Mouse (Mus musculus): ENCODE results near the gene Usp36. TPM values are rescaled to one million over a fixed set of nuclear protein-coding genes. Genes with fewer than 3 reads are reported as not detected.
A peak's percentile ranks its signal among the peaks of the same experiment; 100 is the strongest.

Gene Usp36
- polyA plus RNA-seq (2014; fragmentation: Nextera tagmentation; extraction: Ambion mirVana) = 13.6 and 15.3 TPM in 2 replicates

DNA sequence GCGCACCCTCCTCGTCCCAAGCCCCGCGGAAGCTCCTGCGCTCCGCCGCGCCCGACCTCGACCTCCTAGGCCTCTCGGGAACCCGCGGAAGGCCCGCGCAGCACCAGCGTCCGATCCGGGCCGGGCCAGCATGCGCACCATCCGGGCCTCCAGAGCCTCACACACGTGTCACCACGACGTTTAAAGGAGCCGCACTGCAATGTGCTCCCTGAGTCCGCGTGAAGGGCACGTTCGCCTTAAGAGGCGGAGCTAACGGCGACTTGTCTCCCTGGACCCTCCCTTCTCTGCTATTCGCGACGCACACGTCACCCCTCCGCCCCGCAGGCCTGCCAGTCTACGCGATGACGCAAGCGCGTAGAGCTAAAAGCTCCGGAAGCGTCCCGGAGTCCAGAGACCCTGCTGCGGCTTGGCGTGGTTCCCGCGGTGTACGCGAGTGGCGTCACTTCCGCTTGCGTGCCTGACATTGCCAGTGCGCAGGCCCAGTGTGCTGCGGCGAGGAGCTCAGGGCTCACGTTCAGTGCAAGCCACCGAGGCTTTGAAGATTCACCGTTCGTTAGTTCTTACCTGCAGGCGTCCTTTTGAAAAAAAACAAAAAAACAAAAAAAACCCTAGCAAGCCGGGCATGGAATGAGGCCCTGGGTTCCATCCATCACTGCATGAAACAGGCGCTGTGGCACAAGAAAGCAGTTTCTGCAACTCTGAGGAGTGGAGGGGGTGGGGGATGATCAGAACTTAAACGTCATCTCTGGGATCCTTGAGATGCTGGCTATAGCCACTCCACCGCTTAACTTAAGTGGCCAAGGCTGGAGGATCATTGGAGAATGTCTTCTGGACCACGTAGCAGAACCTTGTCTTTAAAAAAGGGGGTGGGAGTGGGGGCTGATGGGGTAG, at the start of gene Usp36:
TSS of gene Usp36 (minus strand) at position 246 of the 891 bp plus-strand sequence.
- Histone ChIP-seq H3K27ac (replicated peaks; ENCODE audit: low read depth, low read length) (peak within 1 kb of the TSS; percentile 56; the same call in 1 of the 2 replicates), H3K9ac (ENCODE audit: low read length) (peak within 1 kb of the TSS; percentile 84), H3K36me3 (ENCODE audit: control insufficient read depth, insufficient read depth, low read length) (peaks cover 6% of the 10 kb centered on the region; the same call in 1 of the 2 replicates), H3K27me3 (ENCODE audit: control insufficient read depth, insufficient read depth, low read length) (no peaks in the 10 kb centered on the region), H3K4me3 (ENCODE audit: low read depth, low read length) (peak within 1 kb of the TSS; percentile 89), H3K4me1 (ENCODE audit: control insufficient read depth, insufficient read depth, low read length) (peaks cover 10% of the 10 kb centered on the region), H3K9me3 (ENCODE audit: control insufficient read depth, low read length) (no peaks in the 10 kb centered on the region), H3K4me2 (ENCODE audit: low read depth, severe bottlenecking) (peak within 1 kb of the TSS; percentile 86)
- ATAC-seq (ENCODE audit: insufficient number of reproducible peaks, low FRiP score, low TSS enrichment, low read depth) = peak; percentile 97
- peak; percentile 99 for DNase-seq (ENCODE audit: low spot score)
- whole genome bisulfite sequencing = 1% methylated on average over 68 of the region's 68 CpGs

DNA sequence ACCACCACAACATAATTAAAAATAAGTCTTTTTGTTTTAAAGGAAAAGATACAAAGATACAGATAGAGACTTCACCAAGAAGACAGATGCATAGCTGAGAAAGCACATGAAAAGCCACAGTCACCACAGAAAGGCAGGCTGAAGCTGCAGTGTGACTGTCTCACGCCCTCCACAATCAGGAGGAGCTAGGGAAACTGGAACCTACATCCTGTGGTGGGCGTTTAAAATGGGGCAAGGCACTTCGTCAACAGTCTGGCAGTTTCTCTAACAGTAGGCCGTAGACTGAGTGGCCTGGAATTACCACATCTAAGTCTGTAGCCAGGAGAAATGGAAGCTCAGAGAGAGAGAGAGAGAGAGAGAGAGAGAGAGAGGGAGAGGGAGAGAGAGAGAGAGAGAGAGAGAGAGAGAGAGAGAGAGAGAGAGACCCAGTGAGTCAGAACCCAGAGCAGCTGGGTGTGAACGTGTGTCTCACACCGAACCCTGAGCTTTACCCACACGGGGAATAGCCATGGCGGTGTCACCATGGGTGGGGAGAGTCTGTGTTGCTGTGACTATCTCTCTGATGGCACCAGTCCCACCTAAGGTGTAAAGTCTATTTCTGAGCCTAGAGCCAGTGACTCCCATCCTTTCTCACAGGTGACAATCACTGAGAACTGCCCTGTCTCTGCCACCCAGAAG, 47.6 kb upstream of the Usp36 start:
- no peaks in the 10 kb centered on the region for H3K27me3 ChIP-seq (ENCODE audit: control insufficient read depth, insufficient read depth, low read length)
- no peak overlapping the region for H3K27ac ChIP-seq (replicated peaks; ENCODE audit: low read depth, low read length)
- no peaks in the 10 kb centered on the region for H3K36me3 ChIP-seq (ENCODE audit: control insufficient read depth, insufficient read depth, low read length)
- WGBS = 68% methylated on average over 8 of the region's 8 CpGs
- DNase-seq (ENCODE audit: low spot score) (no peak), ATAC-seq (ENCODE audit: insufficient number of reproducible peaks, low FRiP score, low TSS enrichment, low read depth) (no peak)
- H3K4me2 ChIP-seq (ENCODE audit: low read depth, severe bottlenecking) = no peak overlapping the region
- H3K4me1 ChIP-seq (ENCODE audit: control insufficient read depth, insufficient read depth, low read length) = peaks cover 8% of the 10 kb centered on the region
- H3K9ac ChIP-seq (ENCODE audit: low read length) = no peak overlapping the region
- H3K9me3 ChIP-seq (ENCODE audit: control insufficient read depth, low read length) = no peaks in the 10 kb centered on the region
- no peak overlapping the region for H3K4me3 ChIP-seq (ENCODE audit: low read depth, low read length)

DNA sequence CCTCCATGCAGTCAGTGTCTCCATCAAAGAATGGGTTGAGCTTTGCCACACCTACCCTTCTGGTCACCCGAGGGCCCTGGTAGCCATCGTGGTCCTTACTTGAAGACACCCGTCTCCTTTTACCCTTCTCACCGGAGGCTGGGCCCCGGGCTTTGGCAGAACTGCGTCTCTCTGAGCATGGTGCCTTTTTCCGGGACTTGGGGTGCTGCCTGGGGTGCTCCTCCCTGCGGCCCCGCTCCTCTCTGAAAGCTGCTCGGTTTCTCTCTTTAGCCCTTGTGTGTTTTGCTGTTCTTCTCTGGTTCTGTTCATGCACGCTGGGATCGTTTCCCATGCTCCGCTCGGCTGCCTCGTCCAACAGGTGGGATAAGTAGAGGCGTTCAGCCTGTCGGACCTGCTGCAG, 43.4 kb upstream of the Usp36 start:
- no peak overlapping the region for H3K9ac ChIP-seq (ENCODE audit: low read length)
- no peak for ATAC-seq (ENCODE audit: insufficient number of reproducible peaks, low FRiP score, low TSS enrichment, low read depth)
- no peak overlapping the region for H3K4me3 ChIP-seq (ENCODE audit: low read depth, low read length)
- H3K36me3 ChIP-seq (ENCODE audit: control insufficient read depth, insufficient read depth, low read length) = 0 out of 2 replicates have a peak, but pooled peaks cover 2% of the 10 kb centered on the region
- 88% methylated on average over 17 of the region's 17 CpGs for WGBS
- no peaks in the 10 kb centered on the region for H3K27me3 ChIP-seq (ENCODE audit: control insufficient read depth, insufficient read depth, low read length)
- H3K4me2 ChIP-seq (ENCODE audit: low read depth, severe bottlenecking) = no peak overlapping the region
- no peak overlapping the region for H3K27ac ChIP-seq (replicated peaks; ENCODE audit: low read depth, low read length)
- H3K9me3 ChIP-seq (ENCODE audit: control insufficient read depth, low read length) = no peaks in the 10 kb centered on the region
- H3K4me1 ChIP-seq (ENCODE audit: control insufficient read depth, insufficient read depth, low read length) = no peaks in the 10 kb centered on the region
- DNase-seq (ENCODE audit: low spot score) = no peak

DNA sequence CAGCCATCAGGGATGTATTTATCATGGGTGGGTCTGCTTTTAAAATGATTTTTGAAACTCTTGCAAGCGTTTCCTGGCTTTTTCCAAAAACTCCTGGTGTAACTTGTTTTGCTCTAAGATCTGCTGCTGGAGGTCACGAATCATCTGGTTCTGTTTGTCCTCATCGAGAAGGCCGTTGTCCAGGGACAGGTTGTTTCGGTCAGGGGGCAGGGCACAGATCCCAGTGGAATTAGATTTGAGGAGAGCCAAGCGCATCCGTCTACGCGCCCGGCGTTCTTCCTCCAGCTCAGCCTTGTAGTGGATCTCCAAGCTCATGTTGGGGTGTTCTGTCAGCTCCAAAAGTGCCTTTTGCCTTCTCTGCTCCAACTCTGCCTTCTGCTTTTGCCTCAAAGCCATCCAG, 42.3 kb upstream of the Usp36 start:
- Histone ChIP-seq H3K9me3 (ENCODE audit: control insufficient read depth, low read length) (no peaks in the 10 kb centered on the region), H3K9ac (ENCODE audit: low read length) (no peak overlapping the region), H3K27me3 (ENCODE audit: control insufficient read depth, insufficient read depth, low read length) (no peaks in the 10 kb centered on the region), H3K4me2 (ENCODE audit: low read depth, severe bottlenecking) (no peak overlapping the region), H3K36me3 (ENCODE audit: control insufficient read depth, insufficient read depth, low read length) (0 out of 2 replicates have a peak, but pooled peaks cover 2% of the 10 kb centered on the region), H3K27ac (replicated peaks; ENCODE audit: low read depth, low read length) (no peak overlapping the region), H3K4me3 (ENCODE audit: low read depth, low read length) (no peak overlapping the region), H3K4me1 (ENCODE audit: control insufficient read depth, insufficient read depth, low read length) (peaks cover 2% of the 10 kb centered on the region)
- no peak for DNase-seq (ENCODE audit: low spot score)
- WGBS = 87% methylated on average over 11 of the region's 11 CpGs
- no peak for ATAC-seq (ENCODE audit: insufficient number of reproducible peaks, low FRiP score, low TSS enrichment, low read depth)

DNA sequence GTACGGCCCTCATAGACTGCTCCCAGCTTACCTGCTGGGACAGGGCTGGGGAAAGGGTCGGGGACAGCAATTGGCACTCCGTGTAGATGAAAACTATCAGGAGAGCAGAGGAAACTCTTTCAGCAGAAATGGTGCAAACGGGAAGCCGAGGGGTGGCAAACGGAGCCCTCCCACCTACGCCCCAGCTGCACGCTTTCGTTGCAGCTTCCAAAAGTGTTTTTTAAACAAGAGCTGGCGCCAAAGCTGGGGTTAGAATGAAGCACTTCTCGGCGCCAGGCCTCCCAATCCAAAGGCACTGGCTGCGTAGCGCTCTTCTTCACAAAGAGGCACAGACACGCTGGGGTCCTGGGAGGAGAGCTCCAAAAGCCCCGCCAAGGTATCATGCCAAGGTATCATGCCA, 40.7 kb upstream of the Usp36 start:
- H3K4me2 ChIP-seq (ENCODE audit: low read depth, severe bottlenecking) = no peak overlapping the region
- WGBS = 94% methylated on average over 16 of the region's 16 CpGs
- DNase-seq (ENCODE audit: low spot score) = no peak
- H3K4me1 ChIP-seq (ENCODE audit: control insufficient read depth, insufficient read depth, low read length) = peaks cover 12% of the 10 kb centered on the region
- 0 out of 2 replicates have a peak, but pooled peaks cover 2% of the 10 kb centered on the region for H3K36me3 ChIP-seq (ENCODE audit: control insufficient read depth, insufficient read depth, low read length)
- H3K4me3 ChIP-seq (ENCODE audit: low read depth, low read length) = no peak overlapping the region
- no peaks in the 10 kb centered on the region for H3K27me3 ChIP-seq (ENCODE audit: control insufficient read depth, insufficient read depth, low read length)
- H3K9me3 ChIP-seq (ENCODE audit: control insufficient read depth, low read length) = no peaks in the 10 kb centered on the region
- no peak overlapping the region for H3K27ac ChIP-seq (replicated peaks; ENCODE audit: low read depth, low read length)
- ATAC-seq (ENCODE audit: insufficient number of reproducible peaks, low FRiP score, low TSS enrichment, low read depth) = no peak
- H3K9ac ChIP-seq (ENCODE audit: low read length) = no peak overlapping the region

DNA sequence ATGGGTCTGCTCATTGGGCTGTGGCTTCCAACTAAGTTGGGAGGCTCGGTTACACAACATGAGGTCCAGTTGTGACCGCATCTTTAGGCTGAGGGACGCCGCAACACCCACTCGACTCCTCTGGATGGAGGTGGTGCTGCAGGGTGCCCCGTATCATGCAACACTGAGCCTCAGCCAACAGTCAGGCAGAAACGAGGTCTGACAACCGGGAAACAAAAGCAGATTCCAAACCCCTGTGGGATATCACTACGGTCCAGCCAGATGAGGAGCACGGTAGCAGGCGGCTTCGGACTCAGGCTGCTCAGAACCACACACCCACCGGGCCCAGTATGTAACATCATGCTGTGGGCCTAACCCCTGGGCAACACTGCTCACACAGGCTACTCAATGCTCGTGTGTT, 40.3 kb upstream of the Usp36 start:
- Histone ChIP-seq H3K9ac (ENCODE audit: low read length) (no peak overlapping the region), H3K27ac (replicated peaks; ENCODE audit: low read depth, low read length) (no peak overlapping the region), H3K4me2 (ENCODE audit: low read depth, severe bottlenecking) (no peak overlapping the region), H3K27me3 (ENCODE audit: control insufficient read depth, insufficient read depth, low read length) (no peaks in the 10 kb centered on the region), H3K4me1 (ENCODE audit: control insufficient read depth, insufficient read depth, low read length) (peaks cover 12% of the 10 kb centered on the region), H3K9me3 (ENCODE audit: control insufficient read depth, low read length) (no peaks in the 10 kb centered on the region), H3K36me3 (ENCODE audit: control insufficient read depth, insufficient read depth, low read length) (0 out of 2 replicates have a peak, but pooled peaks cover 2% of the 10 kb centered on the region), H3K4me3 (ENCODE audit: low read depth, low read length) (no peak overlapping the region)
- DNase-seq (ENCODE audit: low spot score) = no peak
- no peak for ATAC-seq (ENCODE audit: insufficient number of reproducible peaks, low FRiP score, low TSS enrichment, low read depth)
- 94% methylated on average over 14 of the region's 14 CpGs for WGBS

DNA sequence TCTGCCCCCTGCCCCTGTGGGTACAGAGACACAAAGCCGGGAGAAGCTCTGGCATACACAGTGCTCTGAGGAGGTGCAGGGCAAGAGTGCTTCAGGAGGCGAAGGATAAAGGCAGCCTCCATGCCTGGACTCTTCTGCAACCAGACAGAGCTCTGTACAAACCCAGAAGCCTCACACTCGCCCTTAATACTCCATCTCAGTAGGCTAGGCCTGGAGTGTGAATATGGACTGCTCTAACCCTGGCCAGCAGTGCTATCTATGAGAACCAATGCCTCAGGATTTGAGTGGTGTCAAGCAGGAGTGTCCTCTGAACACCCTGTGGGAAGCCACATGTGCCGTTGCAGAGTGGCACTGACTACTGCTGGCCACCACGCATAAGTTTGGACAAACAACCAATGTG, 38.9 kb upstream of the Usp36 start:
- Histone ChIP-seq H3K9ac (ENCODE audit: low read length) (no peak overlapping the region), H3K27me3 (ENCODE audit: control insufficient read depth, insufficient read depth, low read length) (no peaks in the 10 kb centered on the region), H3K9me3 (ENCODE audit: control insufficient read depth, low read length) (no peaks in the 10 kb centered on the region), H3K27ac (replicated peaks; ENCODE audit: low read depth, low read length) (no peak overlapping the region), H3K4me1 (ENCODE audit: control insufficient read depth, insufficient read depth, low read length) (peaks cover 22% of the 10 kb centered on the region), H3K4me3 (ENCODE audit: low read depth, low read length) (no peak overlapping the region), H3K36me3 (ENCODE audit: control insufficient read depth, insufficient read depth, low read length) (0 out of 2 replicates have a peak, but pooled peaks cover 2% of the 10 kb centered on the region), H3K4me2 (ENCODE audit: low read depth, severe bottlenecking) (no peak overlapping the region)
- WGBS = 94% methylated on average over 5 of the region's 5 CpGs
- ATAC-seq (ENCODE audit: insufficient number of reproducible peaks, low FRiP score, low TSS enrichment, low read depth) (no peak), DNase-seq (ENCODE audit: low spot score) (no peak)

DNA sequence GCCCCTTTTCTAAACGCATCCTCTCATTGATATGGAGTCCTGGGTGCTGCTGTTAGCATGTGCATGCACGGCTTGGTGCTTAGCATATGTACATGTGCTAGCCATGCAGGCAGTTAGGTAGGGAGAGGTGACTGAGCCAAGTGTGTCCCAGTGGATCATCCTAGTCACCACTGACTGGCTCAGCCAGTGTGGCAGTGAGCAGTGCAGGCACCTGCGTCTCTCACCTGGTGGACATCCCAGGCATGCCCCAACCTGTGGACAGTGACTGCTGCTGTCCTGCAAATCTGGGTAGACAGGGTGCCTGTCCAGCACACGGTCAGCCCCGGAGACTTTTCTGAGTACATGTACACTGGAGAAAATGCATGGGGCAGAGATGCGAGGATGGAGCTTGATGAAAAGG, 38.5 kb upstream of the Usp36 start:
- Histone ChIP-seq H3K9me3 (ENCODE audit: control insufficient read depth, low read length) (no peaks in the 10 kb centered on the region), H3K27ac (replicated peaks; ENCODE audit: low read depth, low read length) (no peak overlapping the region), H3K4me3 (ENCODE audit: low read depth, low read length) (no peak overlapping the region), H3K36me3 (ENCODE audit: control insufficient read depth, insufficient read depth, low read length) (0 out of 2 replicates have a peak, but pooled peaks cover 2% of the 10 kb centered on the region), H3K4me1 (ENCODE audit: control insufficient read depth, insufficient read depth, low read length) (peaks cover 26% of the 10 kb centered on the region), H3K27me3 (ENCODE audit: control insufficient read depth, insufficient read depth, low read length) (no peaks in the 10 kb centered on the region), H3K4me2 (ENCODE audit: low read depth, severe bottlenecking) (no peak overlapping the region), H3K9ac (ENCODE audit: low read length) (no peak overlapping the region)
- 90% methylated on average over 6 of the region's 6 CpGs for WGBS
- ATAC-seq (ENCODE audit: insufficient number of reproducible peaks, low FRiP score, low TSS enrichment, low read depth) = no peak
- no peak for DNase-seq (ENCODE audit: low spot score)
